ENCODE assay signal across 11 mouse cellular contexts in the genomic region with DNA sequence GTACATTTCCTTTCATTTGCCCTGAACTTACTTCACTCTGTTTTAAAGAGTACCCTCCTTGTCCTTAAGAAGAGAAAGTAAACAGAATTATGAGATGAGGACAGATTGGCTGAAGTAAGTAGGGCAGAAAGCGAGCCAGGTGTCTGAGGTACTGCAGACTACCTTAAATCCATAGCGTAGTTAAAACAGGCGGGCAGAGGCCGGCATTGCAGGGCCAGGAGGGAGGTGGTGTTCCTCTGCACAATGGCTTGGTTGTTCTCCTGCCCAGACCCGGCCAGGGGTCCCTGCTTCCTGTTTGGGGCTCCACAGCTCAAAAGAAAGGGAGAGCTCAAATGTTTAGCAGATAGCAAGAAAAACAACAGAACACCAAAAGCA. TPM values are rescaled to one million over a fixed set of nuclear protein-coding genes. Genes with fewer than 3 reads are reported as not detected.
DNase-seq lines count a peak whose midpoint lies in the region; ATAC-seq and TF ChIP-seq lines count a peak whose summit lies in the region.
"Had no signal": no experiment of that assay in that cellular context is flagged by ENCODE, and none has a peak within 500 bp of the region (broad histone marks: within the 10 kb centered on the region; RNA-seq: fewer than 3 reads in every experiment).

No protein-coding gene starts in this region.

- peak overlapping the region; percentile 78 for H3K27ac ChIP-seq in heart, embryonic 10.5 days
- H3K27ac ChIP-seq in left cerebral cortex, adult 2 months, result no peak overlapping the region
- H3K27ac ChIP-seq in embryonic facial prominence, embryonic 13.5 days, result peak overlapping the region; percentile 92
- H3K27ac ChIP-seq in intestine, postnatal 0 days (ENCODE audit: low read depth, low read length), result peak overlapping the region; percentile 57; the same call in 1 of the 2 replicates

- H3K4me1 ChIP-seq in heart, embryonic 10.5 days, result peaks cover 35% of the 10 kb centered on the region
- H3K4me1 ChIP-seq in embryonic facial prominence, embryonic 13.5 days, result peaks cover 47% of the 10 kb centered on the region
- peaks cover 18% of the 10 kb centered on the region for H3K4me1 ChIP-seq in intestine, postnatal 0 days (replicated peaks; ENCODE audit: control insufficient read depth, insufficient read depth, low read length)

- H3K36me3 ChIP-seq in heart, embryonic 10.5 days, result no peaks in the 10 kb centered on the region
- peaks cover 7% of the 10 kb centered on the region; the same call in 1 of the 2 replicates for H3K36me3 ChIP-seq in embryonic facial prominence, embryonic 13.5 days
- no peaks in the 10 kb centered on the region for H3K36me3 ChIP-seq in intestine, postnatal 0 days (ENCODE audit: control insufficient read depth, insufficient read depth)

- no peaks in the 10 kb centered on the region for H3K9me3 ChIP-seq in heart, embryonic 10.5 days
- no peaks in the 10 kb centered on the region for H3K9me3 ChIP-seq in embryonic facial prominence, embryonic 13.5 days
- no peaks in the 10 kb centered on the region for H3K9me3 ChIP-seq in intestine, postnatal 0 days (ENCODE audit: control insufficient read depth)

- intact Hi-C loops in left cerebral cortex, postnatal 4 days (cut with DNase I), result no loop called here
- intact Hi-C loops in left cerebral cortex, adult 2 months (cut with DNase I), result no loop called here

- H3K27me3 ChIP-seq in heart, embryonic 10.5 days (ENCODE audit: insufficient read depth, poor library complexity, severe bottlenecking), result no peaks in the 10 kb centered on the region
- no peaks in the 10 kb centered on the region for H3K27me3 ChIP-seq in embryonic facial prominence, embryonic 13.5 days
- H3K27me3 ChIP-seq in intestine, postnatal 0 days (replicated peaks; ENCODE audit: control insufficient read depth, insufficient read depth, low read length), result no peaks in the 10 kb centered on the region

- no peak overlapping the region for H3K4me2 ChIP-seq in embryonic facial prominence, embryonic 13.5 days
- peak overlapping the region; percentile 27; the same call in 1 of the 2 replicates for H3K4me2 ChIP-seq in intestine, postnatal 0 days (replicated peaks; ENCODE audit: low read depth)

- WGBS in heart, embryonic 10.5 days, result 38% methylated on average over 5 of the region's 5 CpGs
- 23% methylated on average over 5 of the region's 5 CpGs for WGBS in embryonic facial prominence, embryonic 13.5 days
- WGBS in intestine, postnatal 0 days, result 22% methylated on average over 5 of the region's 5 CpGs

- no peak overlapping the region for H3K4me3 ChIP-seq in heart, embryonic 10.5 days
- H3K4me3 ChIP-seq in left cerebral cortex, adult 2 months, result no peak overlapping the region
- no peak overlapping the region for H3K4me3 ChIP-seq in embryonic facial prominence, embryonic 13.5 days
- H3K4me3 ChIP-seq in intestine, postnatal 0 days (ENCODE audit: low read depth, low read length), result no peak overlapping the region

- no peak for TF ChIP-seq CTCF in left cerebral cortex, adult 2 months (IDR thresholded peaks at IDR 0.05)
- TF ChIP-seq CTCF in intestine, postnatal 0 days (IDR thresholded peaks at IDR 0.05; ENCODE audit: low read depth), result no peak

- no peak overlapping the region for H3K9ac ChIP-seq in embryonic facial prominence, embryonic 13.5 days
- H3K9ac ChIP-seq in intestine, postnatal 0 days (ENCODE audit: low read depth, low read length), result no peak overlapping the region

- no peak for ATAC-seq in embryonic facial prominence, embryonic 13.5 days (ENCODE audit: insufficient number of reproducible peaks, insufficient read depth, low FRiP score, low TSS enrichment, low read depth)
- peak; percentile 48 for ATAC-seq in intestine, postnatal 0 days
- ATAC-seq: inflammation-experienced regulatory T-cells, adult 6 months had no signal

- no peak for DNase-seq in heart, embryonic 10.5 days (ENCODE audit: low spot score)
- no peak for DNase-seq in heart, postnatal 4 days
- DNase-seq in left cerebral cortex, postnatal 4 days, result peak; percentile 20
- no peak for DNase-seq in left cerebral cortex, adult 2 months (ENCODE audit: extremely low spot score in 1 of 2, low spot score in 2 of 2)
- no peak for DNase-seq in urinary bladder, adult 18-20 months (ENCODE audit: low spot score in 2 of 2)
- no peak for DNase-seq in frontal cortex, postnatal 36 days (ENCODE audit: low spot score in 2 of 2)
- DNase-seq: cerebellum, postnatal 36 days had no signal

RNA-seq across cellular contexts. Expression of a gene that starts 57.0 kb away (rescaled TPM):
- not detected in 2 replicates for polyA plus RNA-seq in heart, embryonic 10.5 days (2016; fragmentation: Nextera tagmentation; extraction: Ambion mirVana)
- not detected for total RNA-seq in heart, postnatal 4 days (2021)
- total RNA-seq in left cerebral cortex, postnatal 4 days (2021), result not detected
- total RNA-seq in left cerebral cortex, adult 2 months (2021), result not detected
- polyA plus RNA-seq in embryonic facial prominence, embryonic 13.5 days (2015; fragmentation: Nextera tagmentation; extraction: Ambion mirVana), result not detected in 2 replicates
- not detected in 2 replicates for polyA plus RNA-seq in intestine, postnatal 0 days (2015; fragmentation: Nextera tagmentation; extraction: Ambion mirVana)
- total RNA-seq: left cerebral cortex, adult 18-20 months had no signal
- polyA plus RNA-seq: inflammation-experienced regulatory T-cells, adult 6 months had no signal
